Mouse (Mus musculus): Measurements from ENCODE around the gene Tmem47. TPM values are rescaled to one million over a fixed set of nuclear protein-coding genes. Genes with fewer than 3 reads are reported as not detected.
A peak's percentile ranks its signal among the peaks of the same experiment; 100 is the strongest.

The Tmem47 gene
- 36.2 and 41.5 TPM in 2 replicates for polyA plus RNA-seq (2014; fragmentation: Nextera tagmentation; extraction: Ambion mirVana)

DNA sequence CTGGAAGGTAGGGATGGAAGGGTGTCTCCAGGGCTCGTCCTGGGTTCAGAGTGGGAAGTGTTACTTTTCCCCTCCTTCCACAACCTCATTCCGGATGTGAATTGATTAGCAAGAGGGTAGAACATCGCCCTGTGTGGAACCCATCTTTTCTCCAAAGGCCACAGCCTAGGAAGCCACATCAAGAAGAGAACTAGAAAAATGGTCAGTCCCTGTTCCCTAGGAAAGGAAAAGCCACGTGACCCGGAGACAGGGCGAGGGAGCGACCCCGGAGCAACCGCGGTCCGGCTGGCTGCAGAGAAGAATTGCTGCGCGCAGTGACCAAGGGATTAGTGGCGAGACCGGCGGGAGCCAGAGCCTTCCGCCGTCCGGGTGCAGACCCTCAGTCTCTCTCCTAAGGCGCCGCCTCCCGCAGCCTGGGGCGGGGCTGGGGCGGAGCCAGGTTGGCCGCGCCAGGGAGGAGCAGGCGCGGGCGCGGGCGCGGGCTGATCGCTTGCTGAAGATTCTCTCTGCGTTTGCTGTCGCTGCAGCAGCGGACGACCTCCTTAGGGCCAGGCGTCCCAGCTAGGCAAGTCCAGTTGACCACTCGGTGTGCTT is at the start of gene Tmem47:
Gene Tmem47, plus strand, starts transcription at position 489 of the 594 bp plus-strand sequence.
- DNase-seq (ENCODE audit: low spot score) (peak; percentile 81), ATAC-seq (ENCODE audit: insufficient number of reproducible peaks, low FRiP score, low TSS enrichment, low read depth) (peak; percentile 92)
- 5% methylated on average over 39 of the region's 39 CpGs for WGBS
- H3K9me3 ChIP-seq (ENCODE audit: control insufficient read depth, low read length), result no peaks in the 10 kb centered on the region
- peak within 1 kb of the TSS; percentile 36 for H3K4me2 ChIP-seq (ENCODE audit: low read depth, severe bottlenecking)
- no peaks in the 10 kb centered on the region for H3K27me3 ChIP-seq (ENCODE audit: control insufficient read depth, insufficient read depth, low read length)
- H3K36me3 ChIP-seq (ENCODE audit: control insufficient read depth, insufficient read depth, low read length), result no peaks in the 10 kb centered on the region
- peak within 1 kb of the TSS; percentile 70 for H3K9ac ChIP-seq (ENCODE audit: low read length)
- no peaks in the 10 kb centered on the region for H3K4me1 ChIP-seq (ENCODE audit: control insufficient read depth, insufficient read depth, low read length)
- H3K4me3 ChIP-seq (ENCODE audit: low read depth, low read length), result peak within 1 kb of the TSS; percentile 54
- H3K27ac ChIP-seq (replicated peaks; ENCODE audit: low read depth, low read length), result peak within 1 kb of the TSS; percentile 62

DNA sequence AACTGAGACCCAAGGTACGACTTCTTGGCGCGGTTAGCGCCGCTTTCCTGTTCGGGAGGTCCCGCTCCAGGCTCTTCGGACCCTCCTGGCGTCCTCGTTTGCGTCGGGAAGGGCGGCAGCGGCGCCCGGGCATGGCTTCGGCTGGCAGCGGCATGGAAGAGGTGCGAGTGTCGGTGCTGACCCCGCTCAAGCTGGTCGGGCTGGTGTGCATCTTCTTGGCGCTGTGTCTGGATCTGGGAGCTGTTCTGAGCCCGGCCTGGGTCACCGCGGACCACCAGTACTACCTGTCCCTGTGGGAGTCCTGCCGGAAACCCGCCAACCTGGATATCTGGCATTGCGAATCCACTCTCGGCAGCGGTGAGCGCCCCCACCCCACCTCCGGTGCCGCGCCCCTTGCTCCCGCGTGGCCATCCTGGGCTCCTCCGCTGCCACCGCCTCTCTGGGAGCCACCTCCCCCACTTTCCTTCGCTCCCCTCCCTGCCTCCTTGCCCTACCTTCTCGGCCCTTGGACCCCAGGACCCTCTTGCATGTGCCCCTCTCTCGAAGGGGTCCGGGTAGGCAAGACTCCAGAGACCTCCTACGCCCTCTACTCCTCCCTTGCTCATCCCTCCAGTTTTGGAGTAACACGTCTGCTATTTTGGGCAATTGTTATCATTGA is 435 bp downstream of the Tmem47 start:
- Histone ChIP-seq H3K4me1 (ENCODE audit: control insufficient read depth, insufficient read depth, low read length) (no peaks in the 10 kb centered on the region), H3K4me2 (ENCODE audit: low read depth, severe bottlenecking) (peak overlapping the region; percentile 36), H3K36me3 (ENCODE audit: control insufficient read depth, insufficient read depth, low read length) (no peaks in the 10 kb centered on the region), H3K9me3 (ENCODE audit: control insufficient read depth, low read length) (no peaks in the 10 kb centered on the region), H3K27ac (replicated peaks; ENCODE audit: low read depth, low read length) (peak overlapping the region; percentile 62), H3K4me3 (ENCODE audit: low read depth, low read length) (peak overlapping the region; percentile 54), H3K9ac (ENCODE audit: low read length) (peak overlapping the region; percentile 70), H3K27me3 (ENCODE audit: control insufficient read depth, insufficient read depth, low read length) (no peaks in the 10 kb centered on the region)
- ATAC-seq (ENCODE audit: insufficient number of reproducible peaks, low FRiP score, low TSS enrichment, low read depth), result peak; percentile 63
- 11% methylated on average over 42 of the region's 45 CpGs for WGBS
- peak; percentile 62 for DNase-seq (ENCODE audit: low spot score)

DNA sequence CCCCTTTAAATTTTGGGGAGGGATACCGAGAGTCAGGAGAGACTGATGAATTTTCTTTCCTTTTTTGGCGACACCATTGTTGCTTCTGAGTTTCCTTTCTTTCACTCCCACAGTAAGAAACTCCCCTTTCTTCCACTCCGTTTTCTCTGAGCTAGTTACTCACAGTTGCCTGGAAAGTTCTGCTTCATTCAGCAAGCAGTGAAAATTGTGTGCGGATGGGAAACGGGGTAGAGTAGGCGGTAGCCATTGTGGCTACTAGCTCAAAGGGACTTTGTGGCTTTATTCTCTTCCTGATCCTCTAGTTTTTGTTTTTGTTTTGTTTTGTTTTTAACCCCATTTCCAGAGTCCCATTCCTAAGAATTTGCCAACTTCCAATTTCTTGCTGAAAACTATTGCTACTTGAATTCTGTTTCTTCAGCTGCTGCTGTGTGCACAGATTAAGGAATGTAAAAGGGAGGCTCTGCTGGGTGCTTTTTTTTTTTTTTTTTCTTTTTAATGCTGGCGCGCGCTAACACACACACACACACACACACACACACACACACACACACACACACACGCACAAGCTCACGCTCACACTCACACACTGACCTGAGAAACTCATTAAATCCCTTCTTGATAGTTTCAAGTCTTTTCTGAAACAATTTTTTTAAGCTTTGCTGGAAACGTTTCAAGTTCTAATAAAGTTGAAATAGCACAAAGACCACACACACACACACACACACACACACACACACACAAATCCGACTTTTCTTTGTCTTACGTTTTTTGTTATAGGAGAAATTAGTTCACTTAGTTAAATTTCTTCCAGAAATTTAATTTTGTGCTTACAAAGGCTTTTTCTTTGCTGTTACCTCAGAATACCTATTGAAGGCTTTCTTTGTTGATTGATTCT is 1.5 kb downstream of the Tmem47 start:
- H3K36me3 ChIP-seq (ENCODE audit: control insufficient read depth, insufficient read depth, low read length), result no peaks in the 10 kb centered on the region
- no peaks in the 10 kb centered on the region for H3K4me1 ChIP-seq (ENCODE audit: control insufficient read depth, insufficient read depth, low read length)
- H3K27me3 ChIP-seq (ENCODE audit: control insufficient read depth, insufficient read depth, low read length), result no peaks in the 10 kb centered on the region
- H3K4me2 ChIP-seq (ENCODE audit: low read depth, severe bottlenecking), result peak overlapping the region; percentile 46
- 12% methylated on average over 11 of the region's 14 CpGs for WGBS
- H3K4me3 ChIP-seq (ENCODE audit: low read depth, low read length), result peak overlapping the region; percentile 54
- H3K9ac ChIP-seq (ENCODE audit: low read length), result peak overlapping the region; percentile 70
- no peaks in the 10 kb centered on the region for H3K9me3 ChIP-seq (ENCODE audit: control insufficient read depth, low read length)
- ATAC-seq (ENCODE audit: insufficient number of reproducible peaks, low FRiP score, low TSS enrichment, low read depth) (no peak), DNase-seq (ENCODE audit: low spot score) (peak; percentile 26)
- H3K27ac ChIP-seq (replicated peaks; ENCODE audit: low read depth, low read length), result peak overlapping the region; percentile 62

DNA sequence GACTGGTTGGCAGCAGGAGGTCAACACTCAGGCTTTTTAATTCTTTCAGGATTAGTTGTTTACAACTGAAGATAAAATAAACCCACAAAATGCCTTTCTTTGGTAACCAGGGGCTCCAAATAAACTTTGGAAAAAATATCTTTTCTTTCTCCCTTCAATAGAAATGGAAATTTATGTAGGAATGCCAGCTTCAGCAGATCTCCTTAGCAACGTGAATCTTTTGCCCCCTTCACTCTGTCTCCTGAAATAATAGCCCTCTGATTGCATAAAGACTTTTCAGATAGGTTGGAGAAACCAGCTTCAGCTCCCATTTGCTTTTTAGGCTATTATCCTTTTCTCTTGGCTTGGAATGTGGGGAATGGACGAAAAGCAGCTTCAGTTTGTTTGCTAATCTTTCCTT is 2.2 kb downstream of the Tmem47 start:
- H3K27ac ChIP-seq (replicated peaks; ENCODE audit: low read depth, low read length), result no peak overlapping the region
- H3K27me3 ChIP-seq (ENCODE audit: control insufficient read depth, insufficient read depth, low read length), result no peaks in the 10 kb centered on the region
- 3% methylated on average over 2 of the region's 2 CpGs for WGBS
- no peaks in the 10 kb centered on the region for H3K9me3 ChIP-seq (ENCODE audit: control insufficient read depth, low read length)
- no peaks in the 10 kb centered on the region for H3K4me1 ChIP-seq (ENCODE audit: control insufficient read depth, insufficient read depth, low read length)
- ATAC-seq (ENCODE audit: insufficient number of reproducible peaks, low FRiP score, low TSS enrichment, low read depth) (no peak), DNase-seq (ENCODE audit: low spot score) (no peak)
- H3K36me3 ChIP-seq (ENCODE audit: control insufficient read depth, insufficient read depth, low read length), result no peaks in the 10 kb centered on the region
- H3K4me2 ChIP-seq (ENCODE audit: low read depth, severe bottlenecking), result peak overlapping the region; percentile 46
- peak overlapping the region; percentile 54 for H3K4me3 ChIP-seq (ENCODE audit: low read depth, low read length)
- peak overlapping the region; percentile 49 for H3K9ac ChIP-seq (ENCODE audit: low read length)

DNA sequence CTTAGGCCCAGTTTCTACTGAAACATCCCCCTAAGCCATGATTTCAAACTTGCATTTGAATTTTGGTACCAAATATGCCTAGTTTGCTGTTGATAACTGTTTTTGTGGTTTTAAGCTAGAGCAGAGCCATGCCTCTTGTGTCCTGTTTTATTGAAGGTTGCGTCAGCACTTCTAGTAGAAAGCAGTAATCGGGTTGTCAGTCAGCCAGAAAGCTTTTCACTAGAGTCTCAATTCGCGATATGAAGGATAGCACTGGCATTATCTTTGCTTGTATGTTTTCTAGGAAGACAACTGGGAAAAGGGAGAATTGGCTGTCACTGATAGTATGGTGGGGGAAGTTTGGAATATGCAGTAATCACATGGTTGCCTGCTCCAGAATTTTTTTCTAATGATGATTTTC is 3.3 kb downstream of the Tmem47 start:
- no peak overlapping the region; the same call in 1 of the 2 replicates for H3K4me2 ChIP-seq (ENCODE audit: low read depth, severe bottlenecking)
- no peaks in the 10 kb centered on the region for H3K27me3 ChIP-seq (ENCODE audit: control insufficient read depth, insufficient read depth, low read length)
- H3K36me3 ChIP-seq (ENCODE audit: control insufficient read depth, insufficient read depth, low read length), result no peaks in the 10 kb centered on the region
- no peak overlapping the region for H3K27ac ChIP-seq (replicated peaks; ENCODE audit: low read depth, low read length)
- no peaks in the 10 kb centered on the region for H3K4me1 ChIP-seq (ENCODE audit: control insufficient read depth, insufficient read depth, low read length)
- DNase-seq (ENCODE audit: low spot score) (no peak), ATAC-seq (ENCODE audit: insufficient number of reproducible peaks, low FRiP score, low TSS enrichment, low read depth) (no peak)
- no peak overlapping the region for H3K4me3 ChIP-seq (ENCODE audit: low read depth, low read length)
- 52% methylated on average over 4 of the region's 4 CpGs for WGBS
- no peaks in the 10 kb centered on the region for H3K9me3 ChIP-seq (ENCODE audit: control insufficient read depth, low read length)
- H3K9ac ChIP-seq (ENCODE audit: low read length), result no peak overlapping the region

DNA sequence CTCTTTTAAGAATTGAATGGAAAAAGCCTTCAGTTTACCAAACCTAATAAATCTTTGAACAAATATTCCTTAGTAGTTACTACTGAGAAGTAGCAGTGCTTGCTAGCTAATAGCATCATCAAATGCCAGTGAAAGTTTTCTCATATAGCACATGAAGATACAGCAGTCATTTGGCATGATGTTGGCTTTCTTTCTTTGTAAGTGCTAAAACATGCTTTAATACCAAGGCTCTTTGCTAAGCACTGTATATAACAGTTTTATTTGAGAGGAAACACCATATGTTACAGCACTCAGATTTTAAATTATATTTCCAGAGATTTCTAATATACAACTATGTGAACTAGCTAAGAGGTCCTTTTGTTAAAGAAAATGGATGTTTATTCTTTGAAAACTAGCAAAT is 8.0 kb downstream of the Tmem47 start:
- Histone ChIP-seq H3K27ac (replicated peaks; ENCODE audit: low read depth, low read length) (no peak overlapping the region), H3K36me3 (ENCODE audit: control insufficient read depth, insufficient read depth, low read length) (no peaks in the 10 kb centered on the region), H3K4me3 (ENCODE audit: low read depth, low read length) (no peak overlapping the region), H3K4me1 (ENCODE audit: control insufficient read depth, insufficient read depth, low read length) (no peaks in the 10 kb centered on the region), H3K9me3 (ENCODE audit: control insufficient read depth, low read length) (no peaks in the 10 kb centered on the region), H3K27me3 (ENCODE audit: control insufficient read depth, insufficient read depth, low read length) (no peaks in the 10 kb centered on the region), H3K4me2 (ENCODE audit: low read depth, severe bottlenecking) (no peak overlapping the region), H3K9ac (ENCODE audit: low read length) (no peak overlapping the region)
- ATAC-seq (ENCODE audit: insufficient number of reproducible peaks, low FRiP score, low TSS enrichment, low read depth), result no peak
- no peak for DNase-seq (ENCODE audit: low spot score)

DNA sequence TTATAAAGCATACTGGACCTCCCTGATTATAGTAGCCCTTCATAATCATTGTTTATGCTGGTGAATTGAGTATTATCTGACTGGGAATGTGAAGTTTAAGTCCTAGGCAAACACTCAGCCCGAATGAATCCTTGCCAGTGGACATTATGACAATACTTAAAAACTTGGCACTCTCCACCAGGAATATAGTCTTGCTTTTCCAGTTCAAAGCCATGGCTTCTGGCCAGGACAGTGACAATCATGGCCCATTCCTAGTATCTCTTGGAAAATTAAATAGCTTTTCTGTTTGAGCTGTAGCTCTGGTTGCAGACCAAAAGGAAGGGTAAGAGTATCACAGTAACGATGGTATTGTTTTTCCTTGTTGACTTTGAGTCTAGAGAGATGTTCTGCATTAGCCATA is 10.5 kb downstream of the Tmem47 start:
- H3K27me3 ChIP-seq (ENCODE audit: control insufficient read depth, insufficient read depth, low read length), result no peaks in the 10 kb centered on the region
- no peaks in the 10 kb centered on the region for H3K36me3 ChIP-seq (ENCODE audit: control insufficient read depth, insufficient read depth, low read length)
- H3K4me3 ChIP-seq (ENCODE audit: low read depth, low read length), result no peak overlapping the region
- no peak overlapping the region for H3K9ac ChIP-seq (ENCODE audit: low read length)
- DNase-seq (ENCODE audit: low spot score) (no peak), ATAC-seq (ENCODE audit: insufficient number of reproducible peaks, low FRiP score, low TSS enrichment, low read depth) (no peak)
- no peak overlapping the region for H3K27ac ChIP-seq (replicated peaks; ENCODE audit: low read depth, low read length)
- H3K4me2 ChIP-seq (ENCODE audit: low read depth, severe bottlenecking), result no peak overlapping the region
- H3K9me3 ChIP-seq (ENCODE audit: control insufficient read depth, low read length), result no peaks in the 10 kb centered on the region
- H3K4me1 ChIP-seq (ENCODE audit: control insufficient read depth, insufficient read depth, low read length), result no peaks in the 10 kb centered on the region
- WGBS, result 80% methylated on average over 2 of the region's 2 CpGs

DNA sequence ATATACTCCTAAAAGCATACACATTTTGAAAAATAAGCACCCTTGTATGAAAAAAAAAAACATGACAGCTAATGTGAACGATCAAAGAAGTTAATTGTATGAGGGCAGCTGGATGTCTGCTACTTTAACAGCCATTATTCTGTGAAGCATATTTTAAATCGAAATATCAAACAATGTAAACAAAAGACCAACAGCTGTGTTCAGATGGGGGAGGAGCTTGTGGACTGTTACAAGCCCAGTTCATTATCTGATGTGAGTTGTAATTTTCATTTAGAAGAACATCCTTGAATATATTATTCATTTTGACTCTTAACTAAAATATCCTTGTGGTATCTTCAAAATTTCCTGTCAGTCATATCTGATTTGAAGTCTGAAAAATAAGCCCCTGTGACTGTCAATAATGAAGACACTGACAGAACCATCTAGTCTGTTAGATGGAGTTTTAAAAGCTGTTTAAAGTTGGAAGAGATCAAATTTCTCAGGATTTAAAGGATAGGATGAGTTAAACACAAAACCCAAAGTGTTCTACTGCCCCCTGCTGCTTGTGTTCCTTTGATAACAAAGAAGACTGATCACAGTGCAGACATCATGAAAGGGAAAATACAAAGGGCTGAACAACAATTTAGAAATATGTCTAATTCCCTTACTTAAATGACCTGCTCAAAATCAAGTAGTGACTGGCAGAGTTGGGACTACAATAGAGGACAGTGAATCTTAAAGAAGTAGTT is 14.7 kb downstream of the Tmem47 start:
- Histone ChIP-seq H3K36me3 (ENCODE audit: control insufficient read depth, insufficient read depth, low read length) (no peaks in the 10 kb centered on the region), H3K4me2 (ENCODE audit: low read depth, severe bottlenecking) (no peak overlapping the region), H3K27ac (replicated peaks; ENCODE audit: low read depth, low read length) (no peak overlapping the region), H3K9ac (ENCODE audit: low read length) (no peak overlapping the region), H3K4me1 (ENCODE audit: control insufficient read depth, insufficient read depth, low read length) (no peaks in the 10 kb centered on the region), H3K4me3 (ENCODE audit: low read depth, low read length) (no peak overlapping the region), H3K27me3 (ENCODE audit: control insufficient read depth, insufficient read depth, low read length) (no peaks in the 10 kb centered on the region), H3K9me3 (ENCODE audit: control insufficient read depth, low read length) (no peaks in the 10 kb centered on the region)
- DNase-seq (ENCODE audit: low spot score), result peak; percentile 22
- no peak for ATAC-seq (ENCODE audit: insufficient number of reproducible peaks, low FRiP score, low TSS enrichment, low read depth)
- 88% methylated on average over 2 of the region's 2 CpGs for WGBS

Data from limb, embryonic 11.5 days (tissue).